Mouse (Mus musculus): ENCODE data around the gene Eapp.
"Not testable (repeated sequence)": the region's sequence is repeated elsewhere in the genome, so short reads cannot be mapped to it uniquely, and the experiment has no call there.

Eapp gene

GRCm38 (mm10) chr12:54689082-54689481 is 6.6 kb downstream of the Eapp start:
- DNase-seq (ENCODE audit: extremely low spot score, low read depth, low spot score) = no peak

- DNase-seq (ENCODE audit: extremely low spot score, low read depth, low spot score) = no peak
These were observed 12.5 kb downstream of the Eapp start for GRCm38 (mm10) chr12:54683182-54683581.

- DNase-seq (ENCODE audit: extremely low spot score, low read depth, low spot score) = no peak
These were observed 19.0 kb downstream of the Eapp start for GRCm38 (mm10) chr12:54676709-54677108.

GRCm38 (mm10) chr12:54675396-54675795 is 20.3 kb downstream of the Eapp start:
- no peak for DNase-seq (ENCODE audit: extremely low spot score, low read depth, low spot score)

- no peak for DNase-seq (ENCODE audit: extremely low spot score, low read depth, low spot score)
These were observed 24.4 kb downstream of the Eapp start for GRCm38 (mm10) chr12:54671262-54671661.

- DNase-seq (ENCODE audit: extremely low spot score, low read depth, low spot score) = no peak
These were observed 27.6 kb downstream of the Eapp start for GRCm38 (mm10) chr12:54668141-54668540.

- DNase-seq (ENCODE audit: extremely low spot score, low read depth, low spot score) = no peak
These were observed 30.2 kb downstream of the Eapp start for GRCm38 (mm10) chr12:54665526-54665925.

GRCm38 (mm10) chr12:54661470-54661869 is 34.2 kb downstream of the Eapp start:
- not testable (repeated sequence) for DNase-seq (ENCODE audit: extremely low spot score, low read depth, low spot score)

- DNase-seq (ENCODE audit: extremely low spot score, low read depth, low spot score) = no peak
These were observed 35.8 kb downstream of the Eapp start for GRCm38 (mm10) chr12:54659901-54660300.

GRCm38 (mm10) chr12:54658425-54659092 is 37.1 kb downstream of the Eapp start:
- DNase-seq (ENCODE audit: extremely low spot score, low read depth, low spot score) = no peak

GRCm38 (mm10) chr12:54657951-54658350 is 37.7 kb downstream of the Eapp start:
- no peak for DNase-seq (ENCODE audit: extremely low spot score, low read depth, low spot score)

GRCm38 (mm10) chr12:54657226-54657625 is 38.5 kb downstream of the Eapp start:
- DNase-seq (ENCODE audit: extremely low spot score, low read depth, low spot score) = no peak

- peak; percentile 73 for DNase-seq (ENCODE audit: extremely low spot score, low read depth, low spot score)
These were observed 39.1 kb downstream of the Eapp start, which contains the start of gene Sptssa for GRCm38 (mm10) chr12:54656396-54657171. Sptssa (minus strand) TSS chr12:54656573.

GRCm38 (mm10) chr12:54656039-54656395 is 39.7 kb downstream of the Eapp start:
- DNase-seq (ENCODE audit: extremely low spot score, low read depth, low spot score) = no peak

- peak; percentile 42 for DNase-seq (ENCODE audit: extremely low spot score, low read depth, low spot score)
These were observed 40.2 kb downstream of the Eapp start for GRCm38 (mm10) chr12:54655292-54656038.

GRCm38 (mm10) chr12:54654741-54655140 is 41.0 kb downstream of the Eapp start:
- peak; percentile 8 for DNase-seq (ENCODE audit: extremely low spot score, low read depth, low spot score)

- no peak for DNase-seq (ENCODE audit: extremely low spot score, low read depth, low spot score)
These were observed 41.6 kb downstream of the Eapp start for GRCm38 (mm10) chr12:54654141-54654540.

GRCm38 (mm10) chr12:54652346-54652745 is 43.4 kb downstream of the Eapp start:
- no peak for DNase-seq (ENCODE audit: extremely low spot score, low read depth, low spot score)

GRCm38 (mm10) chr12:54651820-54652219 is 43.9 kb downstream of the Eapp start:
- DNase-seq (ENCODE audit: extremely low spot score, low read depth, low spot score) = no peak

GRCm38 (mm10) chr12:54651158-54651557 is 44.5 kb downstream of the Eapp start:
- DNase-seq (ENCODE audit: extremely low spot score, low read depth, low spot score) = no peak

- no peak for DNase-seq (ENCODE audit: extremely low spot score, low read depth, low spot score)
These were observed 50.8 kb downstream of the Eapp start for GRCm38 (mm10) chr12:54644947-54645346.
